Mouse (Mus musculus): Measurements from ENCODE around the gene Cabp1.

DNA sequence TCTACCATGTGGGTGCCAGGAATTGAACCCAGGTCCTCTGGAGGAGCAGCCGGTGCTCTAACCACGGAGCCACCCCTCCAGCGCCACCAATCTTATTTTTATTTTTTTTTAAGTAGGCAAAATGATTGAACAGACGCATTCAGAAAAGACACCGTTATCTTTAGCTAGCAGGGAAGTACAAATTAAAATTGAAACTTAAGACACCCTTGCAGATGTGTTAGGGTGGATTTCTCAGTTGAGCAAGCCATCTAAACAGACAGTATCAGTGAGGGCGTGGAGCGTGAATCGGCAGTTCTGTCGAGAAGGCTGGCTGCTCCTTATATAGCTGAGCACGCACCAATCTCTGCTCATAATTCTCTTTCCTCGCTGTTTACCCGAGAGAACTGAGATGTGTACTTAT, 23.8 kb upstream of the Cabp1 start:
- TF ChIP-seq CTCF (IDR thresholded peaks at IDR 0.05; ENCODE audit: low read depth) (no peak), EP300 (IDR thresholded peaks at IDR 0.05; ENCODE audit: low read depth) (no peak)
